Mouse (Mus musculus) embryonic fibroblast, embryonic 13.5 days (primary cell): ENCODE measurements around the gene Pdcd7.

ENCODE experiments used
- CTCF ChIP-seq: IDR thresholded peaks from 2 replicates; pipeline ENCODE4 v1.5.1; 2011; ENCODE audit warnings: mild to moderate bottlenecking, control low read depth, low read length, moderate library complexity, borderline replicate concordance; ENCODE audit not compliant: insufficient read depth
- POLR2A ChIP-seq: IDR thresholded peaks from 2 replicates; pipeline ENCODE4 v1.6.1; 2011; ENCODE audit warnings: low read depth, mild to moderate bottlenecking, control low read depth, low read length, moderate library complexity

- TF ChIP-seq CTCF (no peak), POLR2A (no peak)
These were observed 59.2 kb downstream of the Pdcd7 start for GRCm38 (mm10) chr9:65405184-65405449.
